Mouse (Mus musculus) gastrocnemius, adult 18-20 months (tissue): ENCODE measurements around the gene Gm17728. TPM values are rescaled to one million over a fixed set of nuclear protein-coding genes. Genes with fewer than 3 reads are reported as not detected.
"Not testable (repeated sequence)": the region's sequence is repeated elsewhere in the genome, so short reads cannot be mapped to it uniquely, and the experiment has no call there.

Experiments
- DNase-seq: peaks from one replicate; pipeline ENCODE4 v3.0.0; 2021; ENCODE audit warnings: low spot score
- long read RNA-seq, 2 experiments: library from polyadenylated mRNA; stranded (forward); transcript quantifications; one replicate each; pipeline ENCODE4 v2.0.0; 2021
- total RNA-seq, 2 experiments: library from RNA; stranded (reverse); gene quantifications; 2 replicates each; pipeline ENCODE4 v1.2.3; 2021

The Gm17728 gene
- total RNA-seq, result not detected
- long read RNA-seq, experiment 1, result 0 reads
- long read RNA-seq, experiment 2, result 0 reads

DNA sequence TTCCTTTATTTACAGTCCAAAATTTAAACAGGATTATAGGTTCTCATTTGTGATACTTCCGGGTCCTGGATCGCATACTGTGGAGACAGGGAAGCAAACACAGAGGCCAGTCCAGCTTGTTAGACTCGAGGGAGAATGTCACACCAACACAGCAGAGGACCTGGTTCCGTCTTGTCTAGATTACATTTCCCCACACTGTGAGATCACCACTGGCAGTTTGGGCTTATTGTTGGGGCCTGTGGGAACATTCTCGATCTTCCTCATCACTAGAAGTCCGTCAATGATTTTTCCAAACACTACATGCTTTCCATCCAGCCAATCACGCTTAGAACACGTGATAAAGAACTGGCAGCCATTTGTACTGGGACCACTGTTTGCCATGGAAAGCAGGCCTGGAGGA lies at the start of gene Gm17728:
TSS of gene Gm17728 (plus strand) at position 301 of the 400 bp plus-strand sequence.
- DNase-seq, result not testable (repeated sequence)

DNA sequence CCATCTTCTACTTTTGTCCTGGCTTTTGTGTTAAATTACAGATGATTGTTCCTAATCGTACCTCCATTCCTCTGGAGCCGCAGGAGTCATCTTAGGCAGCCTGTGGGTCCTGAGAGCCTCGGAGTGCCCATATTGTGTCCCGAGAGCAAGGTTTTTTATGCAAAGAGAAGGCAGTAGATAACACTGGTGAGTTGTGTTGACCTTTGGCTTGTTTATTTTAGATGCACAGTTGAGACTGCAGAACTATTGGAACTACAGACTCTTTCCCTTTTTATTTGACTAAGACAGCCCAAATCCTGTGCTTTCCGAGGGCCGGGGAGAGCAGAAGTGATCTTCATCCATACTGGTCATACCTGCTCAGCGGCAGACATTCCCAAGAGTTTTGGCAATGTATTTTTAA lies 24.4 kb upstream of the Gm17728 start:
- no peak for DNase-seq

DNA sequence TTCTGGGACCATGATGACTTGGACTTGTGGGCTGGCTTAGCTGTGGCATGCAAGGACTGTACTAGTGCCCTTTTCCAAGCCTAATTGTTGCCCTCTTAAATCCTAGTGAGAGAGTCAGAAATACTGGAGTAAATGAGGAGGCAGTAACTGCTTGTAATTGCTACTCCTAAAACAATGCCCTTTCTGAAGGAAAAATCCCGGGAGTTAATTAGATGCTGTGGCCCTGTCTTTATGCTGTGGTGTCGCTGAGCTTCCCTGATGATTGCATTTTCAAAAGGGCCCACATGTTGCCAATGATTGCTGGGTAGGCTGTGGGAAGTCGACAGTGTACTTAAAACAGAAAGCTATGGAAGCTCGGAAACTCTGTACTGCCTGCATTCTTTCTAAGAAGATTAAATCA lies 23.3 kb upstream of the Gm17728 start:
- no peak for DNase-seq

GRCm38 (mm10) chr17:9403991-9404390 lies 17.9 kb upstream of the Gm17728 start:
- no peak for DNase-seq

DNA sequence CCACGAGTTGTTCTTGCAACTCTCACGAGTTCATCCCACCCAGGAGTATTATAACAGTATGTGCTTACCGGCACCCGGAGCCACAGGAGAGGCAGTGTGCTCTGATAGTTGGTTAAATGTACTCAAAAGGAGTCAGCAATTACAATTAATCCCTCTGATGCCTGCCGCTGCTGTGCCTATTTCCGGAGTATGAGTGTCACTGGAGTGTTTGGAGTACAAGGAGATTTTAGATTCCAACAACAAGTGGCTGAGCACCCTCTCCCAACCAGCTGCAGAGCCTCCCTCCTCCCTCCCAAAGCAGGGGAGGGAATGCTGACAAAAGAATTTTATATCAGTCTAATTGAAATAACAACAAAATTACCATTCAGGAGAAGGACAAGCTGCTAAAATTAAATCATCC lies 14.2 kb upstream of the Gm17728 start:
- no peak for DNase-seq

GRCm38 (mm10) chr17:9419016-9419415 lies 2.8 kb upstream of the Gm17728 start:
- DNase-seq, result no peak

DNA sequence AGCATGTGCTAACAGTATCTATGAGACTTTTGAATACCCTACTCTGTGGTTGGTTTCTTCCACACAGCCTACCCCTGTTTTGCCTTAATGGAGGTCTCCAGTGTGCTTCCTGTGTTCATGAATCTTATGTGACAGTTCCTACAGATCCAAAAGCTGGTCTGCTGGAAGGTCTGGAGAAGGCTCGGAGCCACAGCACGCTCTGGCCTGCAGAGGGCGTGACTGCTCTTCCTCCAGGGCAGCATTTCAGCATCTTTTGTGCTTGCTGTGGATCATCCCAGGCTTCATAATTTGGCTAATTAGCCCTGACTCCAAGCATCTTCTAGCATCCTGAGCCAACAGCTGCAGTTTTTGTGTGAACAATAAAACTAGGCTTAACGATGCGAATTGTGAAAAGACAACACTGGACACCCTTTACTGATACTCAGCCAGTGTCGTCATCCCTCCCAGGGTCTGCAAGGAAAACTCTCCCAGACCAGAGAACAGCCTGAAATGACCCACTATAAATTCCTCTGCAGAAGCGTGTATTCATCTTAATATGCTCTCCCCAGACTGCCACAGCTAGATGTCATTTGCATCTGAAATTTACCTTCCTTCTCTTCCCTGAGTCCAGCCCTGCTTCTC lies 6.6 kb downstream of the Gm17728 start:
- no peak for DNase-seq

DNA sequence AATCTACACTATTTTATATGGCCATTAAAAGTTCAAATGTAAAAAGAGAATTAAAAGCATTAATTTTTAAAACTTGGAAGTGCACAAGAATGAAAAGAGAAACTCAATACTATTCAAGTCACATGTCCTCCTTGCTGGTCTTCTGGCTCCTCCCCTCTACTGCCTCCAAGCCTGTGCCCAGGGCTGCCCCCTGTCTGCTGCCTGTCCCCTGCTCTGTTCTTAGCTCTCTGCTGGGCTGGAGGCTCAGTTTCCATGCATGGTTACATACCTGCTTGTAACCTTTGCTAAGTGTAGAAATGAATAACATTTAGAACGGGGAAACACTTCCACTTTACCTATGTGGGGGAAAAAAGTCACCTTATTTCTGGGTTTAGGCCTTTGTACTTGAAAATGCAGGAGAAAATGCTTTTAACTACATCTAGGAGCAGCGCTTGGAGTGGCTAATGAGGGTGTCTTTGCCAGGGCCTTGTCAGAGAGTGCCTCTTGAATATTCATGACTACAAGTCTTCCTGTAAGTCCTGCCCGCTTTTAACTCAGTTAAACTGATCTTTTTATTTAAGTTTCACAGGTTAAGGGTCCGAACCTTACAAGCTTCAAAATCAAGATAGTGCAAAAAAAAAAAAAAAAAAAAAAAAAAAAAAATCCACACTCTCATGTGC lies 18.3 kb downstream of the Gm17728 start:
- DNase-seq, result no peak

GRCm38 (mm10) chr17:9456406-9456805 lies 34.5 kb downstream of the Gm17728 start:
- no peak for DNase-seq

DNA sequence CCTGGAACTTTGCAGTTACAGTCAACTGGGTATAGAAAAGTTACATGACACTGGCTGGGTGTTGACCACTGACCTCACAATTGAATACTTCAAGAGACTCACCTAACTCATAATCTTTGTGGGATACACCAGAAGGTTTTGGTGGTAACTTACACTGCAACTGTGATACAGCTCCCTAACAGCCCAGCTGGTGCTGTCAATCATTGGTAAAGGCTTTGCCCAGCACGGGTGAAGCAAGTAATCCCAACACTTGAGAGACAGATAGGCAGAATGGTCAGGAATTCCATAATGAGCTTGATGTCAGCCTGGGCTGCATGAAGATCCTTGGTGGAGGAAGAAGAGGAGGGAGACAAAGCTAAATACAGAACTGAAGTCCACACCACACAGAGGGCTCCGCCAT lies 39.0 kb downstream of the Gm17728 start:
- no peak for DNase-seq

Other genes with a start within 250 kb of the Gm17728 start
- gene Pabpc6, start 247.7 kb downstream of the Gm17728 start, total RNA-seq, result not detected